Mouse (Mus musculus) stomach, postnatal 0 days (tissue): ENCODE measurements around the gene Fam180a. TPM values are rescaled to one million over a fixed set of nuclear protein-coding genes. Genes with fewer than 3 reads are reported as not detected.
A peak's percentile ranks its signal among the peaks of the same experiment; 100 is the strongest.

Experiments
- ATAC-seq: fragments of 200-750 bp; cut with Nextera tagmentation; 2 replicates; pipeline ENCODE4 v1.8.0; 2017; ENCODE audit not compliant: low FRiP score, low TSS enrichment
- DNase-seq: peaks from one replicate; pipeline ENCODE4 v3.0.0-alpha.2; 2016; ENCODE audit warnings: low spot score
- H3K27ac ChIP-seq: fragments of 300-500 bp; sonication (generic); replicated peaks from 2 replicates; pipeline ENCODE4 v1.5.1; 2014; ENCODE audit warnings: mild to moderate bottlenecking, control low read depth
- H3K27me3 ChIP-seq: fragments of 300-500 bp; sonication (generic); 2 replicates; pipeline ENCODE4 v1.6.1; 2014; ENCODE audit warnings: low read length; ENCODE audit not compliant: control insufficient read depth, insufficient read depth
- H3K36me3 ChIP-seq: fragments of 300-500 bp; sonication (generic); 2 replicates; pipeline ENCODE4 v1.6.1; 2014; ENCODE audit warnings: low read length, mixed read lengths; ENCODE audit not compliant: control insufficient read depth, insufficient read depth
- H3K4me1 ChIP-seq: fragments of 300-500 bp; sonication (generic); replicated peaks from 2 replicates; pipeline ENCODE4 v1.6.1; 2014; ENCODE audit warnings: antibody characterized with exemption; ENCODE audit not compliant: control insufficient read depth, insufficient read depth
- H3K4me2 ChIP-seq: fragments of 300-500 bp; sonication (generic); replicated peaks from 2 replicates; pipeline ENCODE4 v1.6.1; 2014; ENCODE audit warnings: low read depth, mild to moderate bottlenecking, control low read depth, moderate library complexity
- H3K4me3 ChIP-seq: fragments of 300-500 bp; sonication (generic); 2 replicates; pipeline ENCODE4 v1.5.1; 2014; ENCODE audit warnings: low read depth, low read length, control low read depth
- H3K9ac ChIP-seq: fragments of 300-500 bp; sonication (generic); 2 replicates; pipeline ENCODE4 v1.6.1; 2014; ENCODE audit warnings: mild to moderate bottlenecking, low read length, control low read depth, mixed read lengths
- H3K9me3 ChIP-seq: fragments of 300-500 bp; sonication (generic); 2 replicates; pipeline ENCODE4 v1.6.1; 2016; ENCODE audit warnings: low read length; ENCODE audit not compliant: control insufficient read depth
- CTCF ChIP-seq: IDR thresholded peaks from 2 replicates; pipeline ENCODE4 v1.5.1; 2016; ENCODE audit warnings: antibody characterized with exemption, low read depth, mild to moderate bottlenecking, moderate library complexity
- EP300 ChIP-seq: optimal IDR thresholded peaks from 2 replicates; pipeline ENCODE3; 2016; ENCODE audit warnings: antibody characterized with exemption
- WGBS: fragments of 180-500 bp; shearing (Covaris S2); extraction: QIAGEN DNeasy Blood & Tissue Kit; methylation state at CpG from one replicate; pipeline ENCODE4 v1.1.7; 2014; 5-methylcytosine and 5-hydroxymethylcytosine counted together
- polyA plus RNA-seq: library from polyadenylated mRNA; unstranded; fragments of >200 nt; fragmentation: Nextera tagmentation; extraction: Ambion mirVana; gene quantifications from 2 replicates; pipeline ENCODE4 v1.2.1, GENCODE M21; 2015

Gene Fam180a
- polyA plus RNA-seq, 1 experiment from 2014 or later: 1.6 TPM

DNA sequence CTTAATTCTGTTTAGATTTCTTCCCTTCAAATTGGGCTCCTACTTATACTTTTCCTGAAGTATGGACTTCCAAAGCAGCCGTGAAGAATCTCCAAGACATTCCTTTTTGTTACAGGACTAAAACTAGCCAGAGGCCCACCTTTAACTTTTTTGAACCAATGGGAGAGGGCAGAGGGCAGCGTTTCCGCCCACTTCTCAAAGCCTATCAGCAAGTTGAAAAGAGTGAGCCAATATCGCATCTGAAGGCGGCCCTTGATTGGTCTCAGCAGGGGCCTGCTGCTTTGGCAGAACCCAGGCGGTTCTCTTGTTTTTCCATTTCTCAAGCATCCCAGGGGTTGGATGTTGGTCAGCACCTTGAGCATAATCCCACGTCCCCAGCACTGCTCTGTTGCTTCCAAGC, 17.9 kb downstream of the Fam180a start, which contains the start of gene Slc13a4:
TSS of gene Slc13a4 (minus strand) at position 95 of the 400 bp plus-strand sequence.
- H3K36me3 ChIP-seq: no peaks in the 10 kb centered on the region
- DNase-seq (no peak), ATAC-seq (no peak)
- TF ChIP-seq CTCF (no peak), EP300 (no peak)
- no peak within 1 kb of the TSS for H3K27ac ChIP-seq
- 49% methylated on average over 7 of the region's 7 CpGs for whole genome bisulfite sequencing
- H3K4me3 ChIP-seq: no peak within 1 kb of the TSS
- H3K4me1 ChIP-seq: no peaks in the 10 kb centered on the region
- no peak within 1 kb of the TSS for H3K9ac ChIP-seq
- H3K4me2 ChIP-seq: no peak within 1 kb of the TSS
- H3K9me3 ChIP-seq: no peaks in the 10 kb centered on the region
- no peaks in the 10 kb centered on the region for H3K27me3 ChIP-seq

DNA sequence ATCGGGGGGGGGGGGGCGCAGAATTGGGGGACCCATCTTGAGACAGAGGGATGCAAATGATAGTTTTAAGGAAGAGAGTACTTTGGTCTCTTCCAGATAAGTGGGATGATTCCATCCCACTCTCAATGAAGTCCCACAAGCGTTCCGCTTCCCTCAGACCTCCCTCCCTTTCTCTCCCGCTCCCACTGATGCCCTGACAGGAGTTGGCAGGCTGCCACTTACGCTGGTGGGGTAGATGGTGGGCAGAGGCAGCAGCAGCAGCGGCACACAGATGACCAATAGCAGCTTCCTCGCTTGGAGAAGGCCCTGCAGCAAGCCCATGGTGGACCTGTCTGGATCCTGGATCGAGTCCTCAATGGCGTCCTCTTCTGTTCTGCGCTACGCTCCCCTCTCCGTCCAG, 18.8 kb downstream of the Fam180a start:
- H3K9me3 ChIP-seq: no peaks in the 10 kb centered on the region
- no peaks in the 10 kb centered on the region for H3K4me1 ChIP-seq
- H3K27ac ChIP-seq: no peak overlapping the region
- no peaks in the 10 kb centered on the region for H3K36me3 ChIP-seq
- DNase-seq: no peak
- no peak overlapping the region for H3K4me3 ChIP-seq
- H3K9ac ChIP-seq: no peak overlapping the region
- TF ChIP-seq EP300 (no peak), CTCF (no peak)
- no peak overlapping the region for H3K4me2 ChIP-seq
- ATAC-seq: no peak
- 77% methylated on average over 13 of the region's 13 CpGs for WGBS
- no peaks in the 10 kb centered on the region for H3K27me3 ChIP-seq

DNA sequence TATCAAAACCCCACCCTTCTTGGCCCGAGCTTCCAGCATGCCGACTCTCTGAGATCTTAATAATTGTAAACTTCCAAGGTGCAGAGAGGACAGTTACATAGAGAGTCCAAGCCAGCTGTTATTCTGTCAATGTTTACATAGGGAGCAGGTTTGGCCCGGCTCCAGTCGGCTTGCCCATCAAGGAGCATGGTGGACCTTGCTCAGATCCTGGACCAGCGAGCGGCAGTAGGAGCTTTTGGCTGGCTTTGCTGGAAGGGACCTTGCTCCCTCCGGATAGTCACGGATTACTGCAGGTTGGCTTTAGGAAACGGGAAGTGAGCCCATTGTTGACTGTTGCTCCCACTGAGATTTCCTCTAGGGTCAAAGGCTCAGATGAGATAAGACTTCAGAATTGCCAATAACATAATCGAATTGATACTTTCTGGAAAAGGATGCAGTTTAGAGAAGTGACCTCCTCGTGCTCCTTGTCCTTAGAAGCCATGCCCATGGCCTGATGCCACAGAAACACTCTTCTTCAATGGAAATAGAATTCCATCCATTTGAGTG, 22.5 kb downstream of the Fam180a start:
- Histone ChIP-seq H3K36me3 (no peaks in the 10 kb centered on the region), H3K4me1 (no peaks in the 10 kb centered on the region), H3K9ac (no peak overlapping the region), H3K4me3 (no peak overlapping the region), H3K4me2 (no peak overlapping the region), H3K27me3 (no peaks in the 10 kb centered on the region), H3K27ac (no peak overlapping the region), H3K9me3 (no peaks in the 10 kb centered on the region)
- peak; percentile 52 for DNase-seq
- ATAC-seq: peak; percentile 78; the same call in 1 of the 2 replicates
- WGBS: 39% methylated on average over 11 of the region's 11 CpGs
- TF ChIP-seq CTCF: no peak
- no peak for TF ChIP-seq EP300

DNA sequence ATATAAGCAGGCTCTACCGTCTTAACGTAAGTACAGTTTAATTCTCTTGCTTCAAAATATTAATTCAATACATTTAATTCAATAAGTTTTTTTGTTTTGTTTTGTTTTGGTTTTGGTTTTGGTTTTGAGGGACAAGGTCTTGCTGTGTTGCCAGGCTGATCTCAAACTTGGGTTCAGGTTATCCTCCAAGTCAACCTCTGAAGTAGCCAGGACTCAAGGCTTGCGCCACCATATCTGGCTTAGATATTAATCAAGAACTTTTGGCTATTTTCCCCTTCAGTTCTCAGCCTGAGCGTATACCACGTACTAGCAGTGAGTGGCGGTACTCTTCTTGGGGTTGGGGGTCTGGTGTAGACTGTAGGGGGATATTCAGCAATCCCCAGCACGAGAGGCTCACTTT, 23.4 kb downstream of the Fam180a start:
- H3K27me3 ChIP-seq: no peaks in the 10 kb centered on the region
- H3K4me2 ChIP-seq: no peak overlapping the region
- no peak overlapping the region for H3K27ac ChIP-seq
- TF ChIP-seq CTCF (no peak), EP300 (no peak)
- no peak for DNase-seq
- ATAC-seq: no peak
- H3K36me3 ChIP-seq: no peaks in the 10 kb centered on the region
- 92% methylated on average over 7 of the region's 7 CpGs for WGBS
- no peaks in the 10 kb centered on the region for H3K4me1 ChIP-seq
- no peak overlapping the region for H3K4me3 ChIP-seq
- H3K9me3 ChIP-seq: no peaks in the 10 kb centered on the region
- H3K9ac ChIP-seq: no peak overlapping the region

DNA sequence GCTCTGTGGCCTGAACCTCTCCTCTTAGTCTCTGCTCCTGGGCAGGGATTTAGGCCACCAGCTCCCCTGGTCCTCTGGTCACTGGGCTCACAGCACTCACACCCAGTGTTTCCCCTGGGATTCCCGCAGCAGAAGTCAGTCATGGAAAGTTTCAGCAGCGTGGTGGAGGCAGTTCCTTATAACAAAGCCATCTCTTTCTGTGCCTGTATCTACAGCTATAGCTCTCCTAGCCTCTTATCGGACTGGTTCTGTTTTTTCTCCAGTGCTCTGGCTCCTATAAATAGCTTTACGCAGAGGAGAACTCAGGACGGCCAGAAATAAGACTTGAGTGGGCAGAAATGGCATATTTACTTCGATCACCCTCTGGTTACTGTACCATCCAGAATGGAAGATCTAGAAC, 27.6 kb downstream of the Fam180a start:
- no peaks in the 10 kb centered on the region for H3K36me3 ChIP-seq
- H3K9me3 ChIP-seq: no peaks in the 10 kb centered on the region
- H3K4me2 ChIP-seq: no peak overlapping the region
- no peak overlapping the region for H3K27ac ChIP-seq
- no peak overlapping the region for H3K9ac ChIP-seq
- no peak overlapping the region for H3K4me3 ChIP-seq
- WGBS: 69% methylated on average over 6 of the region's 6 CpGs
- ATAC-seq (no peak), DNase-seq (no peak)
- 0 out of 2 replicates have a peak, but pooled peaks cover 2% of the 10 kb centered on the region for H3K4me1 ChIP-seq
- TF ChIP-seq EP300: no peak
- no peak for TF ChIP-seq CTCF
- H3K27me3 ChIP-seq: no peaks in the 10 kb centered on the region

DNA sequence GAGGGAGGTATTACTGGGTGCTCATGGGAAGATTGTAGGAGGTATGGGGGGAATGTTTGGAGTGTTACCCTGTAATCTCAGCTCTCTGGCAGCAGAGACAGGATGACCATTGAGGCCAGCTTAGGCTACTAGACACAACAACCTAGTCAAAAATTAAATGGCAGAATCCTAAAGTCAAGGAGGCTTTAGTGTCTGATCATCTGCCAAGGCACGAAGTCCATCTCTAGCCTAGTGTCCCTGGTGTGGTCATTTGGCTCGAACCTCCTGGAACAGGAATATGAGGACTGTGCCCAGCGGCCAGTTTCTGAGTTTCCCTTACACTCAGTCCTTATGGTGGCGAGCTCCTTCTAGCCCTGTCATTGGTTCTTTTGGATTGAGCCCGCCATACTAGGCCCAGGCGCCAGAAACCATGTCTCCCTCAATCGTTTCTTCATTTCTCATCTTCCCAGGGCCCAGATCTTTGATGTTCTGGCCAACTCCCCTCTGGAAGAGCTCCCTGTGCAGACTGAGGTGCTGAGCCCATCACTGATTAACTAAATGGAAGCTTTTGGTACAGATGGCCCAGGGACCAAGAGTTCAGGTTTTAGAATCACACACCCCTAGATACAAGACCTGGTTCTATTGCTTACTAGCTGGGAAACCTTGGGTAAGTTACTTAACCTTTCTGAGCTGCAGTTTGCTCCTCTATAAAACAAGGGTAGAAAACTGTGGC, 28.3 kb downstream of the Fam180a start:
- ATAC-seq: no peak

More for the DNA sequence above, 28.3 kb downstream of the Fam180a start:
- Histone ChIP-seq H3K36me3 (no peaks in the 10 kb centered on the region), H3K9ac (no peak overlapping the region), H3K4me3 (no peak overlapping the region), H3K4me1 (0 out of 2 replicates have a peak, but pooled peaks cover 2% of the 10 kb centered on the region), H3K4me2 (no peak overlapping the region), H3K27me3 (no peaks in the 10 kb centered on the region), H3K27ac (no peak overlapping the region), H3K9me3 (no peaks in the 10 kb centered on the region)
- 91% methylated on average over 7 of the region's 7 CpGs for WGBS
- no peak for TF ChIP-seq CTCF
- no peak for TF ChIP-seq EP300
- no peak for DNase-seq
